Mouse (Mus musculus): Measurements from ENCODE around the gene Efna4. TPM values are rescaled to one million over a fixed set of nuclear protein-coding genes. Genes with fewer than 3 reads are reported as not detected.

Gene Efna4
- polyA plus RNA-seq, 1 experiment: 1.1 TPM

GRCm38 (mm10) chr3:89295685-89296230 is 42.1 kb downstream of the Efna4 start:
- Histone ChIP-seq H3K36me3 (ENCODE audit: control insufficient read depth, insufficient read depth, low read length) (no peaks in the 10 kb centered on the region), H3K4me3 (ENCODE audit: control insufficient read depth, low read depth, low read length) (no peak overlapping the region), H3K27me3 (ENCODE audit: control insufficient read depth, insufficient read depth, low read length) (no peaks in the 10 kb centered on the region), H3K4me1 (ENCODE audit: control insufficient read depth, insufficient read depth, low read length) (peaks cover 4% of the 10 kb centered on the region), H3K27ac (ENCODE audit: control insufficient read depth, insufficient read depth, low read depth, low read length) (no peak overlapping the region)
- TF ChIP-seq CTCF (IDR thresholded peaks at IDR 0.05; ENCODE audit: control insufficient read depth, insufficient read depth, insufficient replicate concordance, low read depth, low read length): no peak
- no peak for TF ChIP-seq POLR2A (IDR thresholded peaks at IDR 0.05; ENCODE audit: control insufficient read depth, low read depth, low read length)

- Histone ChIP-seq H3K27ac (ENCODE audit: control insufficient read depth, insufficient read depth, low read depth, low read length) (no peak overlapping the region), H3K4me1 (ENCODE audit: control insufficient read depth, insufficient read depth, low read length) (peaks cover under 1% of the 10 kb centered on the region; the same call in 1 of the 2 replicates), H3K36me3 (ENCODE audit: control insufficient read depth, insufficient read depth, low read length) (no peaks in the 10 kb centered on the region), H3K4me3 (ENCODE audit: control insufficient read depth, low read depth, low read length) (no peak overlapping the region), H3K27me3 (ENCODE audit: control insufficient read depth, insufficient read depth, low read length) (no peaks in the 10 kb centered on the region)
- TF ChIP-seq POLR2A (IDR thresholded peaks at IDR 0.05; ENCODE audit: control insufficient read depth, low read depth, low read length): no peak
- TF ChIP-seq CTCF (IDR thresholded peaks at IDR 0.05; ENCODE audit: control insufficient read depth, insufficient read depth, insufficient replicate concordance, low read depth, low read length): no peak
Measured at GRCm38 (mm10) chr3:89294195-89294594, 43.6 kb downstream of the Efna4 start.

GRCm38 (mm10) chr3:89293247-89293918 is 44.4 kb downstream of the Efna4 start:
- no peaks in the 10 kb centered on the region for H3K36me3 ChIP-seq (ENCODE audit: control insufficient read depth, insufficient read depth, low read length)

GRCm38 (mm10) chr3:89292303-89292702 is 45.5 kb downstream of the Efna4 start:
- no peaks in the 10 kb centered on the region for H3K27me3 ChIP-seq (ENCODE audit: control insufficient read depth, insufficient read depth, low read length)
- H3K4me3 ChIP-seq (ENCODE audit: control insufficient read depth, low read depth, low read length): no peak overlapping the region
- no peaks in the 10 kb centered on the region for H3K4me1 ChIP-seq (ENCODE audit: control insufficient read depth, insufficient read depth, low read length)
- no peaks in the 10 kb centered on the region for H3K36me3 ChIP-seq (ENCODE audit: control insufficient read depth, insufficient read depth, low read length)
- no peak overlapping the region for H3K27ac ChIP-seq (ENCODE audit: control insufficient read depth, insufficient read depth, low read depth, low read length)
- TF ChIP-seq CTCF (IDR thresholded peaks at IDR 0.05; ENCODE audit: control insufficient read depth, insufficient read depth, insufficient replicate concordance, low read depth, low read length) (no peak), POLR2A (IDR thresholded peaks at IDR 0.05; ENCODE audit: control insufficient read depth, low read depth, low read length) (no peak)

More at GRCm38 (mm10) chr3:89293247-89293918, 44.4 kb downstream of the Efna4 start:
- no peak overlapping the region for H3K4me3 ChIP-seq (ENCODE audit: control insufficient read depth, low read depth, low read length)
- H3K27me3 ChIP-seq (ENCODE audit: control insufficient read depth, insufficient read depth, low read length): no peaks in the 10 kb centered on the region
- H3K27ac ChIP-seq (ENCODE audit: control insufficient read depth, insufficient read depth, low read depth, low read length): no peak overlapping the region
- H3K4me1 ChIP-seq (ENCODE audit: control insufficient read depth, insufficient read depth, low read length): no peaks in the 10 kb centered on the region
- TF ChIP-seq CTCF (IDR thresholded peaks at IDR 0.05; ENCODE audit: control insufficient read depth, insufficient read depth, insufficient replicate concordance, low read depth, low read length) (no peak), POLR2A (IDR thresholded peaks at IDR 0.05; ENCODE audit: control insufficient read depth, low read depth, low read length) (no peak)

- Histone ChIP-seq H3K27ac (ENCODE audit: control insufficient read depth, insufficient read depth, low read depth, low read length) (no peak overlapping the region), H3K4me3 (ENCODE audit: control insufficient read depth, low read depth, low read length) (no peak overlapping the region), H3K36me3 (ENCODE audit: control insufficient read depth, insufficient read depth, low read length) (no peaks in the 10 kb centered on the region), H3K27me3 (ENCODE audit: control insufficient read depth, insufficient read depth, low read length) (no peaks in the 10 kb centered on the region), H3K4me1 (ENCODE audit: control insufficient read depth, insufficient read depth, low read length) (no peaks in the 10 kb centered on the region)
- TF ChIP-seq POLR2A (IDR thresholded peaks at IDR 0.05; ENCODE audit: control insufficient read depth, low read depth, low read length): no peak
- TF ChIP-seq CTCF (IDR thresholded peaks at IDR 0.05; ENCODE audit: control insufficient read depth, insufficient read depth, insufficient replicate concordance, low read depth, low read length): no peak
Measured at GRCm38 (mm10) chr3:89291874-89292273, 46.0 kb downstream of the Efna4 start.

- TF ChIP-seq POLR2A (IDR thresholded peaks at IDR 0.05; ENCODE audit: control insufficient read depth, low read depth, low read length): no peak
- no peak for TF ChIP-seq CTCF (IDR thresholded peaks at IDR 0.05; ENCODE audit: control insufficient read depth, insufficient read depth, insufficient replicate concordance, low read depth, low read length)
- Histone ChIP-seq H3K4me3 (ENCODE audit: control insufficient read depth, low read depth, low read length) (no peak overlapping the region), H3K36me3 (ENCODE audit: control insufficient read depth, insufficient read depth, low read length) (no peaks in the 10 kb centered on the region), H3K27ac (ENCODE audit: control insufficient read depth, insufficient read depth, low read depth, low read length) (no peak overlapping the region), H3K4me1 (ENCODE audit: control insufficient read depth, insufficient read depth, low read length) (no peaks in the 10 kb centered on the region), H3K27me3 (ENCODE audit: control insufficient read depth, insufficient read depth, low read length) (no peaks in the 10 kb centered on the region)
Measured at GRCm38 (mm10) chr3:89288503-89288928, 49.3 kb downstream of the Efna4 start.

- Histone ChIP-seq H3K27ac (ENCODE audit: control insufficient read depth, insufficient read depth, low read depth, low read length) (no peak overlapping the region), H3K36me3 (ENCODE audit: control insufficient read depth, insufficient read depth, low read length) (no peaks in the 10 kb centered on the region), H3K27me3 (ENCODE audit: control insufficient read depth, insufficient read depth, low read length) (no peaks in the 10 kb centered on the region), H3K4me3 (ENCODE audit: control insufficient read depth, low read depth, low read length) (no peak overlapping the region), H3K4me1 (ENCODE audit: control insufficient read depth, insufficient read depth, low read length) (no peaks in the 10 kb centered on the region)
- TF ChIP-seq POLR2A (IDR thresholded peaks at IDR 0.05; ENCODE audit: control insufficient read depth, low read depth, low read length) (no peak), CTCF (IDR thresholded peaks at IDR 0.05; ENCODE audit: control insufficient read depth, insufficient read depth, insufficient replicate concordance, low read depth, low read length) (no peak)
Measured at GRCm38 (mm10) chr3:89287286-89287685, 50.5 kb downstream of the Efna4 start.

All from testis, adult 2 months (tissue).